Mouse (Mus musculus): ENCODE results near the gene Mapk8.

The Mapk8 gene

GRCm38 (mm10) chr14:33348146-33348545 is 98.8 kb downstream of the Mapk8 start:
- no peak for DNase-seq (ENCODE audit: low spot score)

GRCm38 (mm10) chr14:33347738-33348137 is 99.2 kb downstream of the Mapk8 start:
- no peak for DNase-seq (ENCODE audit: low spot score)

GRCm38 (mm10) chr14:33346546-33346945 is 100.4 kb downstream of the Mapk8 start:
- DNase-seq (ENCODE audit: low spot score), result no peak

- no peak for DNase-seq (ENCODE audit: low spot score)
Measured at GRCm38 (mm10) chr14:33343131-33343725, 103.7 kb downstream of the Mapk8 start.

- DNase-seq (ENCODE audit: low spot score), result no peak
Measured at GRCm38 (mm10) chr14:33338684-33339083, 108.3 kb downstream of the Mapk8 start.

- DNase-seq (ENCODE audit: low spot score), result no peak
Measured at GRCm38 (mm10) chr14:33335733-33336132, 111.2 kb downstream of the Mapk8 start.

- DNase-seq (ENCODE audit: low spot score), result no peak
Measured at GRCm38 (mm10) chr14:33334402-33334801, 112.6 kb downstream of the Mapk8 start.

- no peak for DNase-seq (ENCODE audit: low spot score)
Measured at GRCm38 (mm10) chr14:33333833-33334232, 113.1 kb downstream of the Mapk8 start.

- DNase-seq (ENCODE audit: low spot score), result no peak
Measured at GRCm38 (mm10) chr14:33331627-33332026, 115.3 kb downstream of the Mapk8 start.

GRCm38 (mm10) chr14:33330986-33331385 is 116.0 kb downstream of the Mapk8 start:
- no peak for DNase-seq (ENCODE audit: low spot score)

GRCm38 (mm10) chr14:33329297-33329805 is 117.6 kb downstream of the Mapk8 start:
- no peak for DNase-seq (ENCODE audit: low spot score)

GRCm38 (mm10) chr14:33328369-33328768 is 118.6 kb downstream of the Mapk8 start:
- no peak for DNase-seq (ENCODE audit: low spot score)
